Mouse (Mus musculus): ENCODE data around the gene Prm2. TPM values are rescaled to one million over a fixed set of nuclear protein-coding genes. Genes with fewer than 3 reads are reported as not detected.
"Not testable (repeated sequence)": the region's sequence is repeated elsewhere in the genome, so short reads cannot be mapped to it uniquely, and the experiment has no call there.

Gene Prm2
- total RNA-seq, 2 experiments from 2014 or later, result not detected

GRCm38 (mm10) chr16:10818579-10819135 lies 22.7 kb upstream of the Prm2 start:
- intact Hi-C loops (cut with DNase I), result no loop called here
- DNase-seq (ENCODE audit: low spot score in 2 of 2), result no peak

GRCm38 (mm10) chr16:10814864-10815263 lies 18.9 kb upstream of the Prm2 start:
- no peak for DNase-seq (ENCODE audit: low spot score in 2 of 2)
- intact Hi-C loops (cut with DNase I), result no loop called here

- intact Hi-C loops (cut with DNase I), result no loop called here
- DNase-seq (ENCODE audit: low spot score in 2 of 2), result no peak
Observed at GRCm38 (mm10) chr16:10813726-10814125, 17.8 kb upstream of the Prm2 start.

- no peak for DNase-seq (ENCODE audit: low spot score in 2 of 2)
- intact Hi-C loops (cut with DNase I), result no loop called here
Observed at GRCm38 (mm10) chr16:10812865-10813371, 17.0 kb upstream of the Prm2 start, which contains the start of gene Gm11172. TSS of gene Gm11172 (plus strand) at chr16:10812915.

GRCm38 (mm10) chr16:10810376-10810775 lies 14.4 kb upstream of the Prm2 start:
- intact Hi-C loops (cut with DNase I), result no loop called here
- DNase-seq (ENCODE audit: low spot score in 2 of 2), result no peak

GRCm38 (mm10) chr16:10805789-10806527 lies 10.0 kb upstream of the Prm2 start, which contains the start of gene Prm1:
TSS of gene Prm1 (minus strand) at chr16:10805839.
- intact Hi-C loops (cut with DNase I), result no loop called here
- DNase-seq (ENCODE audit: low spot score in 2 of 2), result no peak

- intact Hi-C loops (cut with DNase I); DNase-seq (ENCODE audit: low spot score in 2 of 2): not testable (repeated sequence)
Observed at GRCm38 (mm10) chr16:10802420-10802819, 6.5 kb upstream of the Prm2 start.

- no peak for DNase-seq (ENCODE audit: low spot score in 2 of 2)
- intact Hi-C loops (cut with DNase I), result no loop called here
Observed at GRCm38 (mm10) chr16:10790702-10791101, 5.2 kb downstream of the Prm2 start, which contains the start of gene Prm3. TSS of gene Prm3 (minus strand) at chr16:10790914.

GRCm38 (mm10) chr16:10788866-10789265 lies 7.1 kb downstream of the Prm2 start:
- intact Hi-C loops (cut with DNase I), result loop anchor here (5.0 kb wide), 3 partner anchors 127 to 202 kb away; no protein-coding TSS in a partner anchor
- DNase-seq (ENCODE audit: low spot score in 2 of 2), result no peak

- intact Hi-C loops (cut with DNase I), result loop anchor here (5.0 kb wide), 3 partner anchors 126 to 201 kb away; no protein-coding TSS in a partner anchor
- DNase-seq (ENCODE audit: low spot score in 2 of 2), result no peak
Observed at GRCm38 (mm10) chr16:10788271-10788670, 7.7 kb downstream of the Prm2 start, which contains the start of gene Tnp2. TSS of gene Tnp2 (minus strand) at chr16:10788660.

GRCm38 (mm10) chr16:10787548-10788058 lies 8.3 kb downstream of the Prm2 start:
- intact Hi-C loops (cut with DNase I), result loop anchor here (2.0 to 5.0 kb wide), 4 partner anchors 59 to 200 kb away; no protein-coding TSS in a partner anchor
- DNase-seq (ENCODE audit: low spot score in 2 of 2), result no peak

GRCm38 (mm10) chr16:10786782-10787547 lies 9.0 kb downstream of the Prm2 start:
- intact Hi-C loops (cut with DNase I), result loop anchor here (2.0 to 5.0 kb wide), 4 partner anchors 60 to 200 kb away; no protein-coding TSS in a partner anchor

GRCm38 (mm10) chr16:10786288-10786687 lies 9.6 kb downstream of the Prm2 start:
- DNase-seq (ENCODE audit: low spot score in 2 of 2), result peak; percentile 82 to 89
- intact Hi-C loops (cut with DNase I), result loop anchor here (2.0 to 5.0 kb wide), 4 partner anchors 61 to 199 kb away; no protein-coding TSS in a partner anchor

More at GRCm38 (mm10) chr16:10786782-10787547, 9.0 kb downstream of the Prm2 start:
- no peak for DNase-seq (ENCODE audit: low spot score in 2 of 2)

GRCm38 (mm10) chr16:10785371-10786231 lies 10.3 kb downstream of the Prm2 start, which contains the start of gene Socs1:
TSS of gene Socs1 (minus strand) at chr16:10785536.
- peak; percentile 79 to 88 for DNase-seq (ENCODE audit: low spot score in 2 of 2)
- intact Hi-C loops (cut with DNase I), result loop anchor here (2.0 to 5.0 kb wide), 5 partner anchors 61 to 219 kb away; no protein-coding TSS in a partner anchor

GRCm38 (mm10) chr16:10784793-10785370 lies 11.1 kb downstream of the Prm2 start:
- peak; percentile 80 to 84 for DNase-seq (ENCODE audit: low spot score in 2 of 2)
- intact Hi-C loops (cut with DNase I), result loop anchor here (2.0 to 5.0 kb wide), 4 partner anchors 123 to 218 kb away; no protein-coding TSS in a partner anchor

GRCm38 (mm10) chr16:10783883-10784792 lies 11.8 kb downstream of the Prm2 start:
- DNase-seq (ENCODE audit: low spot score in 2 of 2), result peak; percentile 18 to 30

GRCm38 (mm10) chr16:10783451-10783850 lies 12.5 kb downstream of the Prm2 start:
- intact Hi-C loops (cut with DNase I), result no loop called here
- no peak for DNase-seq (ENCODE audit: low spot score in 2 of 2)

More at GRCm38 (mm10) chr16:10783883-10784792, 11.8 kb downstream of the Prm2 start:
- intact Hi-C loops (cut with DNase I), result loop anchor here (2.0 kb wide), 1 partner anchor 217 kb away; no protein-coding TSS in a partner anchor
